Mouse (Mus musculus) regulatory T cell (primary cell): Measurements from ENCODE around the gene Kctd8.
"Not testable (repeated sequence)": the region's sequence is repeated elsewhere in the genome, so short reads cannot be mapped to it uniquely, and the experiment has no call there.

Experiments used
- in situ Hi-C: fragments of 300-600 bp; cut with MboI, MseI; formaldehyde crosslinking; loops from one replicate; pipeline ENCODE4 v1.15.1; 2025; ENCODE audit warnings: high pct_unique_total_duplicates

Kctd8 gene

DNA sequence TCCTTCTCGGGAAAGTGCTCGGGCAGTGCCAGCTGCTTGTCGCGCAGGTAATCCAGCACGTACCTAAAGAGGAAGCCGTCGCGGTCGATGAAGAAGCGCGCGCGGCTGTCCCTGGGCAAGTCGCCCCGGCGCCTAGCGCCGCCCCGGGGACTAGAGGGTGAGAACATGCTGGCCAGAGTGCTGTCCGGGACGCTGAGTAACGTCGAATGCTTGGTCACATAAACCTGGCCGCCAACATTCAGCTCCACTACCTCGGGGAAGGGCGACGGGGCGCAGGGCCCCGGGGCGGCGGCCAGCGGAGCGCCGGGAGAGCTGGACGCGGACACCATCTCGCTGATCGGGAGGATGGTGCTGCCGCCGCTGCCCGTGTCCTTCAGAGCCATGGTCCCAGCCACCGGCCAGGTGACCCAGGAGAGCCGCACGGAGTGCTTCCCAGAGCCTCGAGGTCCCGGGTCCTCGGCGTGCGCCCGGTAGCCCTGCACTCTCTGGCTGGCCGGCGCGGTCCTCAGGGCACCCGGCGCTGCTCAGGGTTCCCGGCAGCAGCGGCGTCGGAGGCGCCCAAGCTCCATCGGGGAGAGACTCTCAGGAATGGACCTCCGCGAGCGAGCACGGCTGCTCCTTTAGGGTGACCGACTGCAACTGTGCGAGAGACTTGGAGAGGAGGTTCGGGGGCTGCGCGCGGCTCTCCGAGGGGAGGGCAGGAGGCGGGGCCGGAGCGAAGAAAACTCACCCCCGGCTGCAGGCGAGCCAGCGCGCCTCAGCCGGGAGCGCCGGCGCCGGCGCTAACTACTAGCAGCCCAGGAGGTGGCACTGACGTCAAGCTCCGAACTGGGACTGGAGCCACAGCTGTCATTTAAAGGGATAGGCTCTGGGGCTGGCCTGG lies at the start of gene Kctd8:
TSS of gene Kctd8 (minus strand) at position 761 of the 883 bp plus-strand sequence.
- in situ Hi-C loops = no loop called here

DNA sequence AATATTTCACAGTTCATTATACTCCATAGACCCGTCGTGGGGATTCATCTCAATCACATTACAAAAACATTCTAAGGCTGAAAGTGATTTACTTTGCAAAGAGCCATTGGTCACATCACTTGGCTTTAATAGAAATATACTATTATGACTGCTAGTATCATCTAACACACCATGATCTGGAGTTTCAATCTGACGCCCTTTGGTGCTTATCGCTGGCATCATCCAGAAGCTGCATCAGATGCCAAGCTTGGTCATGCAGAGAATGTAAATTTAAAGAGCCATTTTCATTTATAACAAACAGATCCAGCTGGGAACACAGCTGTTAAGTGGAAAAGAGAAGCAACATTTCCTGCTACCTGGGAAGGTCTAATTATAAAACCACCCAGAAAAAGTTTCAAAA lies 37.6 kb upstream of the Kctd8 start:
- in situ Hi-C loops = no loop called here

DNA sequence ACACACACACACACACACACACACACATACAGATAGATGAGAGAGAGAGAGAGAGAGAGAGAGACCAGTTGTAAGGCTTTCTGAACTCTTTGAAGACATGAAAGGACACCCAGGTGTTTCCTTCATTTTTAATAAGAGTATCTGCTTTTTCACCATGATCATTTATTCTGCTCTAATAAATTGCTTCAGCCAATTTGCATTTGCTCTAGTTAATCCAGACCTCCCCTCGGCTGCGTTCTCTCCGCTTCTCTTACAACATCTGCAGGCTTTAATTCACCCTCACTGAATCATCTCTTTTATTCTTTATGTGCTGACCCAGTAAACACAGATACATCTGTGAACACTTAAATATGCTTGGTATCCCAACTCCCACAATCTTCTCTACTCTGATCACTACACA lies 9.1 kb upstream of the Kctd8 start:
- in situ Hi-C loops = no loop called here

DNA sequence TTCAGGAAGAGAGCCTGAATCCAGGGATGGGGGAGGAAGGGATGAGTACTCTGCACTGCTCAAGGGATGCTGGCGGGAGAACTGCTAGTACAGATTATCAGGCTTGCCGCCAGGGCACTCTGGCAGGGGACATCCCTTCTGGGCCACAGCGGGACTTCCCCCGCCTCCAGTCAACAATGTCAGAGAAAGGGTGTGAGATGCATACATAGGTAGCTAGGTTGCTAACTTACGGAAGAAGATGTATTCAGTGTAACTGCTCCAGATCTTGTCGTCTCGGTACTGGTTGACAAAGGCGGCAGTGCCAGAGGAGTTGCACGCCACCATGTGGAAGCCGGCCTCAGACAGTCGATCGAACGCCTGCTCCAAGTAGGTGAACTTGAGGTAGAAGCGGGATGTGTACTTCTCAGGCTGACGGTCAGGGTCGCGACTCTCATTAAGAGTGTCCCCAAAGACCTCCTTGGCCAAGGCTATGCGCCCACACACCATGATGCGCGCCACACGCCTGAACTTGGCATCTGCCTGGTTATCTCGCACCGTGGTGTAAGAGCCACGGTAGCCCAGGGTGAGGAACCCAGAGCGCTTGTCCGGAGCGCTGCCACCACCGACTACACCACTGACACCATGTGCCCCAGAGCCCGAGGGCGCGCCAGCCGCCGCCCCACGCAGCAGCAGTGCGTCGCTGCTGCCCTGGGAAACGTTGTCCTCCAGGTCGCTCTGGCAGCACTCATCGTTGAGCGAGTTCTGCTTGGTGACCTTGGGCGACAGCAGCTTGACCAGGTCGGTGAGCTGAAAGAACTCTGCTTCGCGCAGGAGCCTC lies 1.2 kb downstream of the Kctd8 start:
- in situ Hi-C loops = no loop called here

DNA sequence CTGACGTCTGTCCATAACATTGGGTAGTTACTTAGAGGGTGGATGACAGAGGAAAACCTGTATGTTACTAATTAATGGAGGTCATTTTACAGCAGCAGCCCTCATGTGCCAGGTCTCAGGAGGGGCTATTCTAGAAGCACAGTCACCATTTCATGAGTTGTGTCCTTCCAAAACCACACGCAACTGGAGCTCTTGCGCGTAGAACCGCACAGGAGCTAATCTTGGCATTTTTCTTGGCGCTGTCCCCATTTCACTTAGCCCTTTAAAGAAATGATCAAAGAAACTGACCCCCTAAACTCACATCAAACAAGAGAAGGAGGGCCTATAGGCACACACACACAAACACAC lies 1.9 kb downstream of the Kctd8 start:
- in situ Hi-C loops = no loop called here

DNA sequence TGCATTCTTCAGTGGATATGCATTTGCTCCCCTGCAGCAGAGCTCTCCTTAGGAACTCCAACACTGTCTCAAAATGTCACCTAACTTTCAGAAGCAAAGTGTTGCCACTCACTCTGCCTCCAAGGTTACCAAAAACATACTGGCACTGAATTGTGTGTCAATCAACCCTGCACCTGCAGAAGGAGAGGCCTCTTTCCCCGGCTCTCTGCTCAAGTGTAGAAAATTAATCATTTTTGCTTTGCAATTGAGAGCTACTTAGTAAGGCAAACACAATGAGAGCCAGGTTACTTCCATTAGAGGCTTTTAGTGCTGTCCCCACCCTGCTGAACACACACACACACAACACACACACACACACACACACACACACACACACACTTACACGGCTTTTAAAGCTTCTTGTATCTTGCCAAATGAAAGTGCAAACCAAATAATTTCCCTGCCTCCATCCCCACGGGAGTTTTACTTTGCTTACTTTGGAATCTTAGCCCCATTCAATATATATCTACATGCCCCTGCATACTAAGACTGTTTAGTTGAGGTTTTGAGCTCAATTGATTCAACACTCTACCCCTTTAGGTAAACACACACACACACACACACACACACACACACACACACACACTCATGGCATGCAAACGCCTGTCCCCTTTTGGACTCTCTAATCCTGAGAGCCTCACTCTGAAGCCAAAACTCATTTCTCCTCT lies 2.4 kb downstream of the Kctd8 start:
- in situ Hi-C loops = no loop called here

DNA sequence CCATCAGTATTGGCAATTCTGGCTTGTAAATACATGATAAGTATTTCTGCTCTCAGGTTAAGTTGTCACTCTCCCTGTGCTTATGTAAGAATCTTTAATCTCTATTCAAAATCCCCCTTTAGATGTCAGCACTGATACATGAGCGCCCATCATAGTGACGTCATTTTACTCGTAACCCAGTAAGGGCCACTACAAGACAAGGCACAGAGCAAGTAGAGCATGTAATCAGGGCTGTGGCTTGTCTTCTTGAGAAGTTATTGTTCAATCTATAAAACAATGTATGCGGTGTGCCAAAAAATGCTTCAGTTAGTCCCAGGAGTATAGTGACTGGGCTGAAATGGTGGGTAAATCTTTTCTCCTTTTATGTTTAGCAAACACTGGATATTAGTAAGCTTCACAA lies 13.9 kb downstream of the Kctd8 start:
- in situ Hi-C loops = no loop called here

DNA sequence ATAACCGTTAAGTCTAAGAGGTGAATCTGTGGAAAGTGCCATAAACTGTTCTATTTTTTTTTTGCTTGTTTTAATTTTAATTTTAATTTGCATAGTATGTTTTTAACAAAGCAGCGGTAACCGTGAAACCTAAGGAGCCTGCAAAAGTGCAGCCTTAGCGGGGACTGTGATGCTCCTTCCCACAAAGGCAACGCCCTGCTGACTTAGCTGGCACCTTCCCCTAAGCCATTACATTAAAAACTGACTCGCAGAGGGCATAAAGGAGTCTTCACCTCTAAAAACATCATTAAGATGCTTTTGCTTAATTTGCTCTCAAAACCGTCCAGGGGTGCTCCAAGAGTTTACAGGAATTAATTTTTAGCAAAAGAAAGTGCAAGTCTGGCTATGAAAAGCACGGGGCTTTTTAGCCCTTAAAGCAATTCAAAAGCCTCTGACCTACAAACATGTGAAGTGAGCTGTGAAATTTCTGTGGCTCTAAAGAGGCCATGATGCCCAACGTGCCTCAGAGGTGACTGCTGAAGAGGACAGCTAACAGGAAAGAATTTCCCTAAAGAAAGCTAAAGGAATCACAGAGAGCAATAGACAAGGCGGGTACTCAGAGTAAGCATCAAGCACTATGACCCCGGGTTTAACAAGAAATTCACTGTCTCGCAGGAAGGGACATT lies 16.8 kb downstream of the Kctd8 start:
- in situ Hi-C loops = no loop called here

DNA sequence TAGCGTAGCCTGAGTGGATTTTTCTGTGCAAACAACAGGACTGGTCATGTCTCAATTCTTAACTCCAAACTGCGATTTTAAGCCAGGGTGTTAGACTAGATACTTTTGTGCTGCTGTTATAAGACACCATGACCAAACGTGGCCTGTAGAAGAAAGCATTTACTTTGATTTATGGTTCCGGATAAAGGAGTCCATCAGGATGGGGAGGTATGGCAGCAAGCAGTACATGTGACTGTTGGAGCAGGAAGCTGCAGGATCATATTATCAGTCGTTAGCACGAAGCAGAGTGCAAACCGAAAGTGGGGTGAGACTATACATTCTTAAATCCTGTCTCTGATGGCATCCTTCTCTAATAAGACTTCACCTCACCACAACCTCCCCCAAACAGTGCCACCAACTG lies 28.9 kb downstream of the Kctd8 start:
- in situ Hi-C loops = no loop called here

DNA sequence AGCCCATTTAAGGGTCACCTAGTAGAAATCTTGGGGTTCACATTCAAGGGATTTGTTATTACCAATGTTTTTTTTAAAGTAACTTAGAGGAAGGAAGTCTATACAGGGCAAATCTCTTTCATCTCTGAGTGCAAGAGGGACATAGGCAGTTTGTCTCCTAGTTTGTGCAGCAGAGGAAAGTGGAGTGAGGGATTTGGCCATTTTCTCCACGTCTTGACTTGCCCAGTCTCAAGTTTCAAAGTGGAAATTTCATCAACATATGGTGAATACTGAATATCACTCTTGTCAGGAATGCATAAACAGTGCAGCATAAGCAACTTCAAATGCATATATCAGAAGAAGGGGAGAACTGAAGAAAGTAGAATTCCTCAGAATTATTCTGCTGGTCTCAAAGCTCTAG lies 39.8 kb downstream of the Kctd8 start:
- in situ Hi-C loops = no loop called here

DNA sequence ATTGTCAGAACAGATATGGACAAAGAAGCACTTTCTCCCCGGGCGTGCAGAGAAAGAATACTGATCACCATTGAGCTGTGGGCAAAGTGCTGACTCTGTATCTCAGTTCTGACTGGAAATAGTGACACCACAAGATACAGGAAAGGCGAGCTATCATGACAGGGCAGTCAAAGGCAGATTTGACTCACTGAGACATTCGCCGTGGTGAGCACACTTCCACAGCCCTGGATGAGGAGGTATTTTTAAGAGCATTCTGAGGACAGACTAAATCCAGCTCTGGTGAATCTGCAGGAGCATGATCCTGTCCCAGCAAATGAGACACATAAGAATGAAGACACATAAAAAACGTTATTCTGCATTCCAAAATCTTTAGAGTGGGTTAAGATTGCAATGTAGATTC lies 49.1 kb downstream of the Kctd8 start:
- in situ Hi-C loops = no loop called here

DNA sequence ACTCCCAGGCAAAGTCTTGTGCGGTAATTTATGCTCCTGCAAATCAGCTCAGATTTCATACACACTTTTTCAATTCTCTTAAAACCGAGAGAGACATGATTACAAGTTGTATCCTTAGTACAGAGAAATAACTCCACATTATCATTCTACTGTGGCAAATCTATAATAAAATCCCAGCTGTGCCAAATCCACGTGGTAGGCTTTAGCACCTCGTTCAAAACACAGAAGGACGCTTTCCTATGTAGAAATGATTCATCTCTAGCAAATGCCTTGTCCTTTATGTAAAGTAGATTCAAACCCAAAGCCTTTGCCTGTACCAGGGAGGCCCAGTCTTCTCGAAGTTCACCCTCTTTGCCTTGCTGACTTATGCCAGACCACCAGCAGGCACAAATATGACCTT lies 57.1 kb downstream of the Kctd8 start:
- in situ Hi-C loops = no loop called here

DNA sequence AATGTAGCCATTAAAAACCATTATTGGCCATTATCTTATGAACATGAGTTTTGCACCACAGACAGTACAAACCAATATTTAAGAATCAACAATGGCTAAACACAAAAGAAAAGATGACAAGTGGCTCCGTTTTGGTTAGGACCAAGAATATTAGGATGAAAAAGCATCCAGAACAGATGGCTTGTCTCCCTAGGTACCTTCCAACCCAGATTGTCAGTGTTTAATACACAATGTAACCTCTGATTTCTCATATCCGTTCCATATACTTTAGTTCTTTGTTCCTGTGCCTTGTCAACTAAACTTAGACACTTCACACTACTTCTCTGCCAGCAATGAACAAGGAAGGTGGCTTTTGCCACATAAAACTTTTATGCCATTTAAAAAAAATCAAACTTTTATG lies 89.1 kb downstream of the Kctd8 start:
- in situ Hi-C loops = no loop called here

DNA sequence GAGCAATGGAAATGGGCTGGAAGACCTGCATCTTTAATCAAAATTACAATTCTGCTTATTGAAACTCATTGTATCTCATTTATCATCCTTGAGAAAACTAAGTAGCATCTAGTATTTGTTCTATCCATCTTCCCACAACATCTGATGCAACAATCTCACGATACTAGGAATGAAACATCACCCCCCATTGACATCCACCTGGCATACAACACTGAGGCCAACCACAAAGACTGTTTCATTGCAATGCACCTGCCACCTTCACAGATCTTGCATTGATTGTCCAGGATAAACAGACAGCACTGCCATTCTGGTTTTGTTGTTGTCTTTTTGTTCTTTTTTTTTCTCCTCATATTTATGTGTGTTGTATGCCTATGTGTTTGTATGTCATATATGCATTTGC lies 99.5 kb downstream of the Kctd8 start:
- in situ Hi-C loops = no loop called here

DNA sequence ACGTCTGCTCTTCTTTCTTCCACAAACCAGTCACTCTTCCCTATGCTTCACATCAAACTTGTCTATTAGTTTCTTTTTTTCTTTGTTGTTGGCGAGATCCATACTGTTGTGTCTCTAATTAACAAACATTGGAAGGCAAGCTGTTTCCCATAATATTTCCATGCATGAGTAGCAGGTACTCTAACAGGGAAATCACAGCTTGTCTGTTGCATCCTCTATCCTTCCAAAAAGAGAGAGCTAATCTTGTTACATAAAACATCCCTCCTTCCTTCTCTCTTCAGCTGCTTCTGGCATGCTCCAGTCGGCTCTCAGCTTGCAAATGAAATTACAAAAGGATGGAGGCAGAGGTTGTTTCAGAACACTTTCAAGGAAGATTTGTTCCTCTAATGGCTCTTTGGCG lies 107.9 kb downstream of the Kctd8 start:
- in situ Hi-C loops = no loop called here

DNA sequence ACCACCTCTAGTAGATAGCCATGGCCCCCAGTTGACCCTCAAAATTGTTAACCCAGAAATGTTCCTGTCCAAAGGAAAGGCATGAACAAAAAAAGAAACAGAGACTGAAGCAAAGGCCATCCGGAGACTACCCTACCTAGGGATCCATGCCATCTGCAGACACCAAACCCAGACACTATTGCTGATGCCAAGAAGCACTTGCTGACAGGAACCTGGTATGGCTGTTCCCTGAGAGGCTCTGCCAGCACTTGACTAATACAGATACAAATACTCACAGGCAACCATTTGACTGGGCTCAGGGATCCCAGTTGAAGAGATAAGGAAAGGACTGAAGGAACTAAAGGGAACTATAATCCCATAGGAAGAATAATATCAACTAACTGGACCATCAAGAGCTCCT lies 109.8 kb downstream of the Kctd8 start:
- in situ Hi-C loops = not testable (repeated sequence)

DNA sequence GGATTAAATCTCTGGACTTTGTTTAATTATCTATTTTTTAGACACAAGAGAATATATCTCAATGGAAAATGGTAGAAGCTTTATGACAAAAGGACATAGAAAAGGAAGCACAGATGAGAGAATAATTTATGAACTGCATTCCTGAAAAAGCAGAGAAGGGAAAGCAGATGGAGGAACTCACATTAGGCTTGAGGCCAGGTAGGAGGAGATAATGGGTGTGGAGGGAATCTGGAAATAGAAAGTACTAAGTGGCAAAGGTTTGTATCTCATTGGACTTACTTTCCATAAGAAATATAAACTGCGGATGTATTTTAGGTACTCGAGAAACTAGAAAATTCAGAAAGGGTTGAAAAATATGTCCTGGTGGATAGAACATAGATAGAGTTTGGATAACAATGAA lies 114.3 kb downstream of the Kctd8 start:
- in situ Hi-C loops = no loop called here

DNA sequence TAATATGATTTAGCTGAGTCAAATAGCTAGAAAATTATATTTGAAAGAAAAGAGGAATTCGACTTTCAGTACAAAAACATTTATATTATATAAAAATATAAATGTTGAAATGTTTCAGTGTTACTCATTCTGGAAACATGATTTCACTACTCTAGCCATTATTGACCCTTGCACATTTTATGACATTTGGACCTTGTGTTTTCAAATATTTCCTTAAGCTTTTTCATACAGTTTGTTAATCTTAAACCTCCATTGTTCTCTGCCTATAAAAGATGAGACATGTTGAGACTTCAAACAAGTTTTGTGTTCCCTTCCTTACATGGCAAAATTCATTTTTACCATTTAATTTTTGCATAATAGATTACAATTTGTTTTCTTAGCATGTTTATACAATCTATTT lies 118.9 kb downstream of the Kctd8 start:
- in situ Hi-C loops = no loop called here

DNA sequence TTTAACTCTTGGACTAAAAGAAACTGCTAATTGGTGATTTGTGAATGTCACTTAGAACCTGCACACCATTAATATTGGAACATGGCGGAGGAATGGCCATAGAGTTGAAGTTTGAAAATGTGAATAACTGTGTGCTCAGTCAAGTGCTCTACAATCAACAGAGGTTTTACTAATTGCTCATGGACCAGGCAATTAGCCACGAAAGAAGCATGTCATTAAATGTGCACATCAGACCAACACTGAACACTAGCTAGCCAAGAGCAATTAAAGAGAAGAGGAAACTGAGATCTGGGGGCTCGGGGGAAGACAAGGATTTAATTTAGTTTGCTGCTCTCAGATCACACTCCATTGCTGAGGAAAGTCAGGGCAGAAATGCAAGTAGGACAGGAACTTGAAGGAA lies 126.3 kb downstream of the Kctd8 start:
- in situ Hi-C loops = no loop called here

DNA sequence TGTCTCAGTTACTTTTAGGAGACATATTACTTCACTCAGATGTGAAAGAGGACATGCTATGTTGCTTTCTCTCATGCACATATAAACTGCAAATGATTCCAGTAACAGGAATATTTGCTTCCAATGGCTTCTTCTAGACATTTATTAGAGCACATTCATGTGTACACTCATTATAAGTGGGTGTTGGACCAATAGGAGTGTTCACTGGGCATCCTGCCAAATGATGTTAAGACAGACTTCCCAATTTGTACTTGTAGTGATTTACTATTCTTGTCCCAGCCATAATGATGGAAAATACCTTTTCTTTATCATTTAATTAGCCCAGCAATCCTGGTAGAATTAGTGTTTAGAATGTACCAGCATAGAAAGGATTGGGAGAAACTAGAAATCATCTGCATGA lies 132.1 kb downstream of the Kctd8 start:
- in situ Hi-C loops = no loop called here

DNA sequence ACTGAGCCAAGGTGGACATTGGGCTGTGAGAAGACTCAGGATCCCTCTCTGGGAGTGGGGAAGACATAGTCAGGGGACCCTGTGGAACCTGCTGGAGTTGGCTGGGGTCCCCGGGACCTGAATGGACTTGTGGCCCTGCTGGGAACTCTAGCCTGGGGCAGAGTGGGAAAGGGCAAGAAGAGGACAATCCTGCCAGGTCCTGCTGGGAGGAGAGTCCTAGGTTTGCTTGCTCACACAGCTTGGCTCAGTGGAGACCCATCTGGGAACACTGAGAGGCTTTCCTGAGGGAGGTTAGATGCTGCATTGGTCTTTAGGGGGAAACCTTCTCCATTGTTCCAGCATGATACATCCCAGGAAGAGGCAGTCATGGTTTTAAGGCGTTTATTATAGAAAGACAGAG lies 133.8 kb downstream of the Kctd8 start:
- in situ Hi-C loops = no loop called here
